Mouse (Mus musculus) T-helper 17 cell (primary cell): ENCODE measurements at regions not wholly inside any gene's neighbourhood (a gene's known extent, or its start where the extent isn't known, plus 50 kb on each side); places are given as distances from the start of the nearest gene placed in this dataset.

Experiments
- in situ Hi-C, 2 experiments: fragments of 300-600 bp; cut with MboI, MseI; formaldehyde crosslinking; loops; 1 replicate in 1 of 2; 2 replicates in 1 of 2; pipeline ENCODE4 v1.15.1; 2025; ENCODE audit warnings: high pct_unique_total_duplicates in 2 of 2

GRCm38 (mm10) chr5:104576991-104577390, 68.8 kb downstream of the BC005561 start:
- in situ Hi-C loops: loop anchor here in 1 of 2 experiments (10.0 kb wide), 1 partner anchor 478 kb away; no protein-coding TSS in a partner anchor

GRCm38 (mm10) chr5:104582368-104582767, 74.2 kb downstream of the BC005561 start:
- in situ Hi-C loops: loop anchor here in 1 of 2 experiments (10.0 kb wide), 1 partner anchor 732 kb away; no protein-coding TSS in a partner anchor

GRCm38 (mm10) chr5:104609177-104609576, 101.0 kb downstream of the BC005561 start:
- in situ Hi-C loops: no loop called here
